Mouse (Mus musculus): ENCODE measurements around the gene Kifc3. TPM values are rescaled to one million over a fixed set of nuclear protein-coding genes. Genes with fewer than 3 reads are reported as not detected.

Gene Kifc3
- polyA plus RNA-seq, 1 experiment from 2014 or later: 28.5 TPM

DNA sequence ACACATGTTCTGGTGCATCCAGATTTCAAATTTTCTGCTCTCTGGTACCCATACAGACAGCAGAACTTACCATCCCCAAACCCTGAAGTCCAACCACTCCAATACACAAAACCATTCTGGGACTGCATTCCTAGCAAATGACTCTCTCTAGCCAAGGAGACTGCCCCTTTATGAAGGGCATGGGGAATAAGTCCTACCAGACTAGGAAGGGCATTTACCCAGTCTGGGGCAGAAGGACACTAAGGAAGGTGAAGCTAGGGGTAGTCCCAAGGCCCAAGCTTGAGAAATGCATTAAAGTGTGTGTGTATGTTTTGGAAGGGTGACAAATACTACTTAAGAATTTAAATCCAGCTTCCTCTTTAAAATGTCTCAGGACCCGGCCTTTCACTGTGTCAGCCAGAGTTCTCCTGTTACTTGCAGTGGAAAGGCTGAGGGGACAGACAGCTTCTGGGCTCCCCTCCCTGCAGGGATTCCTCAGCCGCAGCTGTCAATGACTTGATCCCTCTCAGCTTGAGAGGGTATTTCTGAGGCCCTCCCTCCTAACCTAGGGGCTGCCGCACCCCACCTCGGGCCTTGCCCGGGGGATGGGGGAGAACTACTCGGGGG is 61.0 kb downstream of the Kifc3 start:
- Histone ChIP-seq H3K27me3 (replicated peaks) (peaks cover 19% of the 10 kb centered on the region), H3K4me1 (peaks cover 72% of the 10 kb centered on the region), H3K4me2 (peak overlapping the region; percentile 91), H3K27ac (replicated peaks) (peak overlapping the region; percentile 88), H3K4me3 (replicated peaks) (peak overlapping the region; percentile 74), H3K9me3 (replicated peaks) (no peaks in the 10 kb centered on the region), H3K36me3 (no peaks in the 10 kb centered on the region), H3K9ac (replicated peaks) (peak overlapping the region; percentile 90)
- 3% methylated on average over 6 of the region's 6 CpGs for WGBS
- peak; percentile 3; the same call in 1 of the 2 replicates for ATAC-seq (ENCODE audit: low FRiP score)

- Histone ChIP-seq H3K9ac (replicated peaks) (no peak overlapping the region), H3K4me3 (replicated peaks) (peak overlapping the region; percentile 74; the same call in 1 of the 2 replicates), H3K36me3 (no peaks in the 10 kb centered on the region), H3K4me1 (peaks cover 72% of the 10 kb centered on the region), H3K4me2 (peak overlapping the region; percentile 91), H3K9me3 (replicated peaks) (no peaks in the 10 kb centered on the region), H3K27ac (replicated peaks) (no peak overlapping the region), H3K27me3 (replicated peaks) (peaks cover 20% of the 10 kb centered on the region)
- 89% methylated on average over 1 of the region's 1 CpGs for WGBS
- no peak for ATAC-seq (ENCODE audit: low FRiP score)
Measured at GRCm38 (mm10) chr8:95141026-95141425, 61.6 kb downstream of the Kifc3 start.

DNA sequence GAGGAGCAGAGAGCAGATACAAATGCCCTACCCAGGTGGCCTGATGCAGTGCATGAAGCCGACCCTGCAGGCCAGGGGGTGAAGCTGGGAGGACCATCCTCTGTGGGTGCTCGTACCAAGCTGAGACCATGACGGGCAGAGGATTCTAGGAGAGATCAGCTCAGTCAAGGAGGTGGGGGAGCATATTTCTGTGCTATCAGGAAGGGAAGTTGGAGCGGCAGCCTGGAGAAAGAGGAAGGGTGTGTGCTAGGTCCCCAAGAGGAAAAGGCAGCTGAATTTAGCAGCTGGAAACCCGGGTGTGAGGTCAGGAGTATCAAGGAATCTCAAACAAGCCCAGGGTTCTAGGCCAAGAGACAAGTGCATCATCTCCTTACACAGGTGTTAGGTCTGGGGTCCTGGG is 62.1 kb downstream of the Kifc3 start:
- Histone ChIP-seq H3K9ac (replicated peaks) (no peak overlapping the region), H3K9me3 (replicated peaks) (no peaks in the 10 kb centered on the region), H3K27ac (replicated peaks) (no peak overlapping the region), H3K4me3 (replicated peaks) (no peak overlapping the region), H3K4me2 (peak overlapping the region; percentile 91), H3K4me1 (peaks cover 72% of the 10 kb centered on the region), H3K27me3 (replicated peaks) (peaks cover 20% of the 10 kb centered on the region), H3K36me3 (no peaks in the 10 kb centered on the region)
- WGBS: 80% methylated on average over 5 of the region's 5 CpGs
- no peak for ATAC-seq (ENCODE audit: low FRiP score)

DNA sequence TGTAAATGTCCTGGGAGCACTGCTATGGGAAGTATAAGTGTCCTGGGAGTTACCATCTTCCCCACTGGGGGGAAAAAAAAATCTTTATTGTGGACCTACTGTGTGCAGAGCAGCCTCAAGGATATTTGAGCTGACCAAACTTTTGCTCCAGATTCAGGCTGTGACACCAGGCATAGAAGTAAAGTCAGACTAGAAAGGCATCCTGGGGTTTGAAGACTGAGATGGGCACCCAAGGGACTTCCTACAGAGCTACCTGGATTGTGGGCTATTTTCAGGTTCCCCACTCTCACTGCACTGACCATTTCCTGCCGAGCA is 63.6 kb downstream of the Kifc3 start:
- Histone ChIP-seq H3K4me2 (no peak overlapping the region), H3K27me3 (replicated peaks) (peaks cover 20% of the 10 kb centered on the region), H3K27ac (replicated peaks) (no peak overlapping the region), H3K36me3 (peaks cover 7% of the 10 kb centered on the region), H3K4me1 (peaks cover 63% of the 10 kb centered on the region), H3K9me3 (replicated peaks) (no peaks in the 10 kb centered on the region), H3K4me3 (replicated peaks) (no peak overlapping the region), H3K9ac (replicated peaks) (no peak overlapping the region)
- WGBS: 50% methylated on average over 1 of the region's 1 CpGs
- ATAC-seq (ENCODE audit: low FRiP score): no peak

DNA sequence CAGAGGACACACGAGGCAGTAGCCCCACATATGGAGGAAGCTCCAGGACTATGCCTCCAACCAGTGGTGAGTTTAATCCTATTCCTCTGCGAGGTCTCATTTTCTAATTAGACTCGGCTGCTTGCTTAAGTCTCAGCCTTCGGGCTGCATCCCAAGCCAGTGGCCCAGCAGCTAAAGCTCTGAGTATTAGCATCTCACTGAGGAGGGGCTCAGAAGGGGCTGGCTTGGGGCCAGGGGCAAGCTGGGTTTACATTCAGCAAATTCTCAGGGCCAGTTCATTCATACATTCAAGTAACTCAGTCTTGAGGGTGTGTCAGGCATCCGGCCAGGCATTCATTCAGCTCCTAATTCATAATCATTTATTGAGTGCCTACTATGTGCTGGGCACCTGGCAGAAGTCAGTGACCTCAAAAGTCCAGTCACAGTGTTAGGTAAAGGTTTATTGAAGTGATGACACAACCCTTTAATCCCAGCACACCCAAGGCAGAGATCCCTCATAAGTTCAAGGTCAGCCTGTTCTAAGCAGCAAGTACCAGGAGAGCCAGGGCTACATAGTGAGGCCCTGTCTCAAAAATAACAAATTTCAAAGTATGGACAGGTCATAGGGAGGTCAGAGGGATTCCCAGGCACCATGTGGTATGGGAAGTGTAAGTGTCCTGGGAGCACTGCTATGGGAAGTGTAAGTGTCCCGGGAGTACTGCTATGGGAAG is 64.1 kb downstream of the Kifc3 start:
- H3K4me1 ChIP-seq: peaks cover 58% of the 10 kb centered on the region
- ATAC-seq (ENCODE audit: low FRiP score): no peak
- WGBS: 21% methylated on average over 6 of the region's 6 CpGs
- peak overlapping the region; percentile 15; the same call in 1 of the 2 replicates for H3K4me3 ChIP-seq (replicated peaks)
- H3K27ac ChIP-seq (replicated peaks): no peak overlapping the region
- H3K4me2 ChIP-seq: peak overlapping the region; percentile 55
- H3K36me3 ChIP-seq: peaks cover 10% of the 10 kb centered on the region
- H3K9me3 ChIP-seq (replicated peaks): no peaks in the 10 kb centered on the region
- H3K9ac ChIP-seq (replicated peaks): no peak overlapping the region
- H3K27me3 ChIP-seq (replicated peaks): peaks cover 20% of the 10 kb centered on the region

GRCm38 (mm10) chr8:95137641-95138098 is 64.9 kb downstream of the Kifc3 start:
- peak overlapping the region; percentile 15 for H3K4me3 ChIP-seq (replicated peaks)
- H3K27ac ChIP-seq (replicated peaks): no peak overlapping the region
- no peaks in the 10 kb centered on the region for H3K9me3 ChIP-seq (replicated peaks)
- peaks cover 50% of the 10 kb centered on the region for H3K4me1 ChIP-seq
- WGBS: 7% methylated on average over 28 of the region's 28 CpGs
- peaks cover 22% of the 10 kb centered on the region for H3K27me3 ChIP-seq (replicated peaks)
- peaks cover 17% of the 10 kb centered on the region for H3K36me3 ChIP-seq
- peak overlapping the region; percentile 55 for H3K4me2 ChIP-seq
- 0 out of 2 replicates have a peak overlapping the region, but pooled peaks have one; percentile 18 for H3K9ac ChIP-seq (replicated peaks)
- no peak for ATAC-seq (ENCODE audit: low FRiP score)

GRCm38 (mm10) chr8:95137201-95137600 is 65.4 kb downstream of the Kifc3 start:
- Histone ChIP-seq H3K27me3 (replicated peaks) (peaks cover 22% of the 10 kb centered on the region), H3K4me3 (replicated peaks) (peak overlapping the region; percentile 15), H3K36me3 (peaks cover 20% of the 10 kb centered on the region), H3K27ac (replicated peaks) (no peak overlapping the region), H3K4me2 (peak overlapping the region; percentile 55), H3K4me1 (peaks cover 47% of the 10 kb centered on the region), H3K9ac (replicated peaks) (no peak overlapping the region), H3K9me3 (replicated peaks) (no peaks in the 10 kb centered on the region)
- ATAC-seq (ENCODE audit: low FRiP score): no peak
- 29% methylated on average over 12 of the region's 12 CpGs for WGBS

DNA sequence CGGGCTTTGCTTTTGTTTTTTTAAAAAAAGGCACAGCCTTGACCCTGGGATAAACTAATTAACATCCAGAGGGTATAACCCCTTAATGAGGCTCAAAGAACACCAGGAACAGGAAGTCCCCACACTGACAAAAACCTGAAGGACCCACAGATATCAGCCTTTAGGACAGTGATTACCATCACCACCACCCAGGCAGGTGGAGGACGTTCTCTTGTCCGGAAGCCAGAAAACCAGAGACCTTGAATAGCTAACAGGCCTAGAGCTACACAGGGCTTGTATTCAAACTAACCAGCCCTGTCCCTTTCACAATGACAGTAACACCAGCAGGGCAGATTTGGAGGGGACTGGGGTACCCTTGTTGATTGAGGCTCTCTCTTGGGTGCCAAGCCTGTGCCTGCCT is 66.4 kb downstream of the Kifc3 start:
- H3K27me3 ChIP-seq (replicated peaks): peaks cover 22% of the 10 kb centered on the region
- ATAC-seq (ENCODE audit: low FRiP score): no peak

GRCm38 (mm10) chr8:95135242-95135641 is 67.4 kb downstream of the Kifc3 start:
- H3K4me1 ChIP-seq: peaks cover 28% of the 10 kb centered on the region
- ATAC-seq (ENCODE audit: low FRiP score): 0 out of 2 replicates have a peak, but pooled peaks have one; percentile 22
- 36% methylated on average over 3 of the region's 3 CpGs for WGBS
- peaks cover 22% of the 10 kb centered on the region for H3K27me3 ChIP-seq (replicated peaks)
- H3K27ac ChIP-seq (replicated peaks): no peak overlapping the region
- H3K9me3 ChIP-seq (replicated peaks): no peaks in the 10 kb centered on the region
- H3K36me3 ChIP-seq: peaks cover 25% of the 10 kb centered on the region
- H3K4me3 ChIP-seq (replicated peaks): no peak overlapping the region
- H3K9ac ChIP-seq (replicated peaks): no peak overlapping the region
- H3K4me2 ChIP-seq: no peak overlapping the region

More for the DNA sequence above, 66.4 kb downstream of the Kifc3 start:
- no peaks in the 10 kb centered on the region for H3K9me3 ChIP-seq (replicated peaks)
- H3K4me2 ChIP-seq: no peak overlapping the region
- H3K4me1 ChIP-seq: peaks cover 38% of the 10 kb centered on the region
- WGBS: 80% methylated on average over 3 of the region's 3 CpGs
- H3K27ac ChIP-seq (replicated peaks): no peak overlapping the region
- no peak overlapping the region for H3K9ac ChIP-seq (replicated peaks)
- H3K4me3 ChIP-seq (replicated peaks): no peak overlapping the region
- peaks cover 25% of the 10 kb centered on the region for H3K36me3 ChIP-seq

- Histone ChIP-seq H3K27me3 (replicated peaks) (peaks cover 22% of the 10 kb centered on the region), H3K27ac (replicated peaks) (no peak overlapping the region), H3K36me3 (peaks cover 27% of the 10 kb centered on the region), H3K9me3 (replicated peaks) (no peaks in the 10 kb centered on the region), H3K4me2 (no peak overlapping the region), H3K4me3 (replicated peaks) (no peak overlapping the region), H3K4me1 (peaks cover 22% of the 10 kb centered on the region), H3K9ac (replicated peaks) (no peak overlapping the region)
- 80% methylated on average over 2 of the region's 2 CpGs for WGBS
- no peak for ATAC-seq (ENCODE audit: low FRiP score)
Measured at GRCm38 (mm10) chr8:95134186-95134585, 68.4 kb downstream of the Kifc3 start.

DNA sequence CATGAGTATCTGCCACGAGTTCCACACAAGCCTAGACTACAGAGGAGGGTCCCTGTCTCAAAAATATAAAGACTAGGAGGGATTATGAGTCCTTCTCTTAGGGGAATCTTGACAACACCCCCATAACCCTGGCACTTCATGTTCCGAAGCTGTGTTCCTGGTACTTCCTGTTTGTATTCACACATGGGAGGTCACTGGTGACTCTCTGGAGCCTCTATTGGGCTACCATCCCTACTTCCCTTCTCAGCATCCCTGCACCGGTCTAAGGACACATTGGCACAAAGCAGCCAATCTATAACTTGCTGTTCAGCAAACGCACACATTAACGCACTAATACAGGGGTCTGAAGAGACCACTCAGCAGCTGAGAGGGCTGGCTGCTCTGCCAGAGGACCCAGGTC is 70.6 kb downstream of the Kifc3 start:
- Histone ChIP-seq H3K4me3 (replicated peaks) (no peak overlapping the region), H3K36me3 (peaks cover 37% of the 10 kb centered on the region), H3K9me3 (replicated peaks) (no peaks in the 10 kb centered on the region), H3K4me2 (no peak overlapping the region), H3K9ac (replicated peaks) (no peak overlapping the region), H3K27ac (replicated peaks) (no peak overlapping the region), H3K27me3 (replicated peaks) (peaks cover 7% of the 10 kb centered on the region), H3K4me1 (peaks cover 3% of the 10 kb centered on the region; the same call in 1 of the 2 replicates)
- no peak for ATAC-seq (ENCODE audit: low FRiP score)
- whole genome bisulfite sequencing: 85% methylated on average over 5 of the region's 5 CpGs

DNA sequence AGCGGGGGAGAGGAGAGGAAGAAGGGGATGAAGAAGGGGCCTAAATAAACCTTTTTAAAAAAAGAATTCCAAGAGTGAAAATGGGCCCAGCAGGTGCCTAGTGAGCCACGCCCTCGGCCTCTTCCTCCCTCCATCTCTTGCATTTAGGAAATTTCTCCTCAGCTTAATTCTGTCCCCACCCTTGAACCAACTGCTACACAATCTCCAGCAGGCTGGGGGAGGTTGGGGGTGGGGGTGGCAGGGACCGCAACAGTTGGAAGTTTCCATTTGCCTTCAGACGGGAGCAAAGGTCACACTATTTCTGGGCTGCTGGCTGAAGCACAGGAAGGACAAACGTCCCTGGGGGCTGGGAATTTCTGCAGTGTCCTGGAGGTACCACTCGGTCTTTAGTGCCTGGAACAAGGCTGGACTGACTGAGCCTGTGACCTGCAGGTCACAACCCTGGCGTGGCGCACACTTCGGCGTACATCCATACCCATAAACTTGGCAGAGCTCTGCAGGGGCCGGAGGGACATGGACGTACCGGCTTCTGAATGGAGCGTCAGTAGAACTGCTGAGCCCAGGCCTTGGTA is 71.6 kb downstream of the Kifc3 start:
- H3K4me2 ChIP-seq: no peak overlapping the region
- H3K27ac ChIP-seq (replicated peaks): no peak overlapping the region
- H3K36me3 ChIP-seq: peaks cover 45% of the 10 kb centered on the region
- H3K9me3 ChIP-seq (replicated peaks): no peaks in the 10 kb centered on the region
- peaks cover 2% of the 10 kb centered on the region; the same call in 1 of the 2 replicates for H3K27me3 ChIP-seq (replicated peaks)
- H3K4me1 ChIP-seq: no peaks in the 10 kb centered on the region; the same call in 1 of the 2 replicates
- ATAC-seq (ENCODE audit: low FRiP score): no peak
- no peak overlapping the region for H3K4me3 ChIP-seq (replicated peaks)
- H3K9ac ChIP-seq (replicated peaks): no peak overlapping the region
- 66% methylated on average over 15 of the region's 15 CpGs for WGBS
